Mouse (Mus musculus): ENCODE data around the gene C1ql2.

- TF ChIP-seq CTCF (IDR thresholded peaks at IDR 0.05; ENCODE audit: low read depth, low read length) (no peak), POLR2A (IDR thresholded peaks at IDR 0.05; ENCODE audit: borderline replicate concordance, low read depth, low read length) (no peak)
Observed at GRCm38 (mm10) chr1:120331841-120332240, 8.5 kb upstream of the C1ql2 start.

All from bone marrow macrophage, adult 2 months (primary cell).